Mouse (Mus musculus): Measurements from ENCODE around the gene Prlh.

Gene Prlh

GRCm38 (mm10) chr1:91001101-91001500, 48.2 kb downstream of the Prlh start:
- DNase-seq (ENCODE audit: low read depth) = no peak

- DNase-seq (ENCODE audit: low read depth) = no peak
These were observed 49.1 kb downstream of the Prlh start for GRCm38 (mm10) chr1:91001871-91002539.

GRCm38 (mm10) chr1:91002641-91003040, 49.7 kb downstream of the Prlh start:
- DNase-seq (ENCODE audit: low read depth) = no peak

Data from naive thymus-derived CD4-positive, alpha-beta T cell, adult 2 months (primary cell).